Mouse (Mus musculus): ENCODE results near the gene Taok1. TPM values are rescaled to one million over a fixed set of nuclear protein-coding genes. Genes with fewer than 3 reads are reported as not detected.
"Not testable (repeated sequence)": the region's sequence is repeated elsewhere in the genome, so short reads cannot be mapped to it uniquely, and the experiment has no call there.

The Taok1 gene
- polyA plus RNA-seq (2015; fragmentation: Nextera tagmentation; extraction: Ambion mirVana), result 23.2 and 23.7 TPM in 2 replicates

- H3K4me1 ChIP-seq (replicated peaks), result peaks cover 30% of the 10 kb centered on the region
- H3K4me2 ChIP-seq, result peak within 1 kb of the TSS; percentile 82
- H3K27me3 ChIP-seq, result no peaks in the 10 kb centered on the region
- no peaks in the 10 kb centered on the region for H3K36me3 ChIP-seq
- peak within 1 kb of the TSS; percentile 98 for H3K27ac ChIP-seq
- peak within 1 kb of the TSS; percentile 99 for H3K4me3 ChIP-seq
- peak; percentile 93 for ATAC-seq (ENCODE audit: low FRiP score)
- peak within 1 kb of the TSS; percentile 99 for H3K9ac ChIP-seq
- 1% methylated on average over 55 of the region's 71 CpGs for WGBS
- no peaks in the 10 kb centered on the region for H3K9me3 ChIP-seq
Measured at GRCm38 (mm10) chr11:77607538-77608455, at the start of gene Taok1. Gene Taok1 (minus strand): TSS chr11:77607815.

GRCm38 (mm10) chr11:77653406-77654190 lies 46.0 kb upstream of the Taok1 start:
- not testable (repeated sequence) for H3K4me1 ChIP-seq (replicated peaks); H3K4me3 ChIP-seq; H3K36me3 ChIP-seq; H3K9me3 ChIP-seq; H3K27me3 ChIP-seq; H3K4me2 ChIP-seq; H3K27ac ChIP-seq; H3K9ac ChIP-seq; ATAC-seq (ENCODE audit: low FRiP score)
- 98% methylated on average over 4 of the region's 4 CpGs for WGBS

GRCm38 (mm10) chr11:77652484-77652883 lies 44.9 kb upstream of the Taok1 start:
- Histone ChIP-seq H3K27ac (no peak overlapping the region), H3K9me3 (no peaks in the 10 kb centered on the region), H3K4me2 (no peak overlapping the region), H3K27me3 (no peaks in the 10 kb centered on the region), H3K4me1 (replicated peaks) (no peaks in the 10 kb centered on the region), H3K36me3 (no peaks in the 10 kb centered on the region), H3K4me3 (no peak overlapping the region), H3K9ac (no peak overlapping the region)
- WGBS, result 60% methylated on average over 6 of the region's 6 CpGs
- no peak for ATAC-seq (ENCODE audit: low FRiP score)

GRCm38 (mm10) chr11:77648878-77649277 lies 41.3 kb upstream of the Taok1 start:
- WGBS, result 81% methylated on average over 7 of the region's 7 CpGs
- H3K27me3 ChIP-seq, result no peaks in the 10 kb centered on the region
- no peaks in the 10 kb centered on the region for H3K36me3 ChIP-seq
- H3K27ac ChIP-seq, result no peak overlapping the region
- no peak overlapping the region for H3K4me2 ChIP-seq
- ATAC-seq (ENCODE audit: low FRiP score), result no peak
- H3K4me1 ChIP-seq (replicated peaks), result no peaks in the 10 kb centered on the region
- no peaks in the 10 kb centered on the region for H3K9me3 ChIP-seq
- H3K9ac ChIP-seq, result no peak overlapping the region
- no peak overlapping the region for H3K4me3 ChIP-seq

- Histone ChIP-seq H3K4me2 (no peak overlapping the region), H3K27me3 (no peaks in the 10 kb centered on the region), H3K36me3 (no peaks in the 10 kb centered on the region), H3K9ac (no peak overlapping the region), H3K4me1 (replicated peaks) (no peaks in the 10 kb centered on the region), H3K4me3 (no peak overlapping the region), H3K27ac (no peak overlapping the region), H3K9me3 (no peaks in the 10 kb centered on the region)
- WGBS, result 90% methylated on average over 4 of the region's 4 CpGs
- no peak for ATAC-seq (ENCODE audit: low FRiP score)
Measured at GRCm38 (mm10) chr11:77645481-77645880, 37.9 kb upstream of the Taok1 start.

GRCm38 (mm10) chr11:77641390-77641789 lies 33.8 kb upstream of the Taok1 start:
- 91% methylated on average over 9 of the region's 9 CpGs for WGBS
- no peak overlapping the region for H3K4me2 ChIP-seq
- H3K27me3 ChIP-seq, result no peaks in the 10 kb centered on the region
- H3K4me1 ChIP-seq (replicated peaks), result no peaks in the 10 kb centered on the region
- H3K9ac ChIP-seq, result no peak overlapping the region
- no peaks in the 10 kb centered on the region for H3K36me3 ChIP-seq
- no peak for ATAC-seq (ENCODE audit: low FRiP score)
- H3K4me3 ChIP-seq, result no peak overlapping the region
- no peaks in the 10 kb centered on the region for H3K9me3 ChIP-seq
- no peak overlapping the region for H3K27ac ChIP-seq

GRCm38 (mm10) chr11:77630257-77630670 lies 22.6 kb upstream of the Taok1 start:
- 0 out of 2 replicates have a peak, but pooled peaks have one; percentile 54 for ATAC-seq (ENCODE audit: low FRiP score)
- Histone ChIP-seq H3K27ac (no peak overlapping the region), H3K4me2 (peak overlapping the region; percentile 54), H3K36me3 (no peaks in the 10 kb centered on the region), H3K4me3 (peak overlapping the region; percentile 23), H3K9ac (no peak overlapping the region), H3K9me3 (no peaks in the 10 kb centered on the region), H3K27me3 (no peaks in the 10 kb centered on the region), H3K4me1 (replicated peaks) (peaks cover 16% of the 10 kb centered on the region)
- WGBS, result 15% methylated on average over 8 of the region's 8 CpGs

- no peaks in the 10 kb centered on the region for H3K9me3 ChIP-seq
- 3% methylated on average over 1 of the region's 1 CpGs for WGBS
- no peak for ATAC-seq (ENCODE audit: low FRiP score)
- H3K27ac ChIP-seq, result no peak overlapping the region
- H3K9ac ChIP-seq, result no peak overlapping the region
- no peaks in the 10 kb centered on the region for H3K27me3 ChIP-seq
- H3K4me1 ChIP-seq (replicated peaks), result peaks cover 24% of the 10 kb centered on the region
- no peak overlapping the region for H3K4me2 ChIP-seq
- H3K4me3 ChIP-seq, result no peak overlapping the region
- no peaks in the 10 kb centered on the region for H3K36me3 ChIP-seq
Measured at GRCm38 (mm10) chr11:77629476-77629875, 21.9 kb upstream of the Taok1 start.

GRCm38 (mm10) chr11:77626596-77627535 lies 19.3 kb upstream of the Taok1 start:
- 67% methylated on average over 5 of the region's 5 CpGs for WGBS

GRCm38 (mm10) chr11:77625061-77625855 lies 17.6 kb upstream of the Taok1 start:
- 4% methylated on average over 11 of the region's 11 CpGs for WGBS
- H3K4me2 ChIP-seq, result peak overlapping the region; percentile 81

More at GRCm38 (mm10) chr11:77626596-77627535, 19.3 kb upstream of the Taok1 start:
- ATAC-seq (ENCODE audit: low FRiP score), result no peak
- Histone ChIP-seq H3K4me2 (no peak overlapping the region), H3K4me3 (no peak overlapping the region), H3K27me3 (no peaks in the 10 kb centered on the region), H3K27ac (no peak overlapping the region), H3K36me3 (no peaks in the 10 kb centered on the region), H3K9me3 (no peaks in the 10 kb centered on the region), H3K9ac (no peak overlapping the region), H3K4me1 (replicated peaks) (peaks cover 34% of the 10 kb centered on the region)

More at GRCm38 (mm10) chr11:77625061-77625855, 17.6 kb upstream of the Taok1 start:
- Histone ChIP-seq H3K4me3 (peak overlapping the region; percentile 41), H3K27ac (peak overlapping the region; percentile 87), H3K27me3 (no peaks in the 10 kb centered on the region), H3K9ac (peak overlapping the region; percentile 68), H3K4me1 (replicated peaks) (peaks cover 34% of the 10 kb centered on the region), H3K9me3 (no peaks in the 10 kb centered on the region), H3K36me3 (no peaks in the 10 kb centered on the region)
- ATAC-seq (ENCODE audit: low FRiP score), result peak; percentile 78

Data from hindbrain, embryonic 13.5 days (tissue).